Mouse (Mus musculus) neural tube, embryonic 10.5 days (tissue): ENCODE measurements at regions not wholly inside any gene's neighbourhood (a gene's known extent, or its start where the extent isn't known, plus 50 kb on each side); places are given as distances from the start of the nearest gene placed in this dataset.

Experiments used
- DNase-seq: peaks from one replicate; pipeline ENCODE4 v3.0.0-alpha.2; 2017; ENCODE audit warnings: low spot score; ENCODE audit errors: extremely low spot score

DNA sequence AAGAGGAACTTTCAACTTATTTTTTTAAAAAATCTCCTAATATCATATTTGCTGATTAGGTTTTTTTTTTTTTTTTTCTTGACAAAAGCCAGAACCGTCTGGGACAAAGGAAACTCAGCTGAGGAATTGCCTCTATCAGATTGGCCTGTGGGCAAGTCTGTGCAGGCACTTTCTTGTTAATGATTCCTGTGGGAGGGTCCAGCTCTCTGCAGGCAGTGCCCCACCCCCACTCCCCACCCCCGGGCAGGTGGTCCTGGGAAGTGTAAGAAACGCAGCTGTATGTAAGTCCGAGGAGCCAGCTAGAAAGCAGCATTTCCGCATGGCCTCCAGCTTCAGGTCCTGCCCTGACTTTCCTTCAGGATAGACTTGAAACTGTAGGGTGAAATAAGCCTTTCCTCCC lies 377.7 kb downstream of the Sox2 start:
- peak; percentile 40 for DNase-seq

DNA sequence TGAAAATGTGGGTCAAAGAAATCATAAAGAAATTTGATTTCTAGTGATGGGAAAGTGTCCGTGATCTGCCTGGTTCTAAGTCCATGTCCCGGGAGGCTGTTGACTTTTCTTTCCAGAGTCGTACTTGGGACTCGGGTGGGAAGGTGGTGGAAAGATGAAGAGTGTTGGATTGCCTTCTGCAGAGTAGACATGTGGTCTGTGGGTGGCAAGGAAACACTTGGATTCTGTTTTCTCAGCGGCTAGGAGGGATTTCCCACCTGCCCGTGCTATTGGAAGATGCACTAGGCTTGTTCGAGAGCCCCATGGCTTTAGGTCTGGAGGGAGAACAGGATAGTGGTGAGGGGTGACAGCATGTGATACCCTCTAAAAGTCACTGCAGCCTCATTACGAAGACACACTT lies 379.7 kb downstream of the Sox2 start:
- DNase-seq: no peak

DNA sequence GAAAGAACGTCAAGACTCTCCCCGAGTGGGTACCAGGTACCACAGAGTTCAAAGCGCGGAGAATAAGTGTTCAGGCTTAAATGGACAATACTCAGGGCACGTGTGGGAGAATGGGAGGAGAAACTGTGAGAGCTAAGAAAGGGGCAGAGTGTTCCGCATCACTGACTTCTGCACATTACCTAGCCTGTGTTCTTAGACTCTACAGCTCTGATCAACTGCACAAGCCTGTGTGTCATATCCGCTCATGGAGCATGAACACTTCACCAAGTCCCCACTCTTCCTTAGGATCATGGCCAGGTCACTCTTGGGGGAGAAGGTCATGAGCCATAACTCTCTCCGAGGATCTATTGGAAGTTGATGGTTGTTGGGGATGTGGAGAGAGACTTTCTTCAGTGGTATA lies 383.4 kb downstream of the Sox2 start:
- no peak for DNase-seq

GRCm38 (mm10) chr3:35035234-35035633 lies 385.0 kb downstream of the Sox2 start:
- DNase-seq: no peak

GRCm38 (mm10) chr3:35043705-35044104 lies 393.5 kb downstream of the Sox2 start:
- no peak for DNase-seq

GRCm38 (mm10) chr3:35059438-35059837 lies 409.2 kb downstream of the Sox2 start:
- no peak for DNase-seq

DNA sequence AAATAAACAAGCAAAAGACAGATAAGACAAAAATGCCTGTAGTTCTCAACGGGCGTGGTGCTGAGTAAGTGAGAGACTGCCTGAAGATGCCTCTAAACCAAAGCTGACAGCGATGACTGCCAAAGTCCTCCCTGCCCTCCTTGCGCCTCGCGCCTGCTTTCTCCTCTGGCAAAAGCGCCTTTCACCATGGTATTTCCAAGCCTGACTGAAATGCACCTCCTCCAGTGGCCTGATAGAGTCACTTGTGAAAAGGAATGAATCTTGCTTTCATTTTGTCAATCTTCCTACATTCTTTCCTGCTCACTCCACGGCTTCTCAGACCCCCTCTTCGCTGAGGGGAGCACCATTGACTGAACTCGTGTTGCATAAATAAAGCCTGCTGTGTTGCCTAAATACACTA lies 409.8 kb downstream of the Sox2 start:
- peak; percentile 21 for DNase-seq

DNA sequence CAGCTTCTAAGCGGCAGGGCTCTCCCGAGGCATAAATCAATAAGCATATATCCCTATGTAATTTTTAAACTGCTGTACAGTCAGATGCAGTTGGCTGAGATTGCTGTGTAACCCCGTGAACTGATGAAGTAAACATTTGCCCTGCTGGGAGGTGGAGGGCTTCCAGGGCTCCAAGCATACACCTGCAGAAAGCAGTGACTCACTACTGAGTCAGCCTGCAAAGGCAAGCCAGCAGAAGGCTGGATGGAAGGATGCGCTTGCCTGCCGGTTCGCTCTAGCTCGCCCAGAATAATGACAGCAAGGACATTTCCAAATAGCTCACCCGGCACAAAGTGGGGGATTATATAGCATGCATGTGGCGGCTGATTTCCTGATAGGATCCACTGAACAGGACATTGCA lies 416.6 kb downstream of the Sox2 start:
- DNase-seq: no peak

GRCm38 (mm10) chr3:35068586-35068985 lies 418.4 kb downstream of the Sox2 start:
- DNase-seq: no peak

DNA sequence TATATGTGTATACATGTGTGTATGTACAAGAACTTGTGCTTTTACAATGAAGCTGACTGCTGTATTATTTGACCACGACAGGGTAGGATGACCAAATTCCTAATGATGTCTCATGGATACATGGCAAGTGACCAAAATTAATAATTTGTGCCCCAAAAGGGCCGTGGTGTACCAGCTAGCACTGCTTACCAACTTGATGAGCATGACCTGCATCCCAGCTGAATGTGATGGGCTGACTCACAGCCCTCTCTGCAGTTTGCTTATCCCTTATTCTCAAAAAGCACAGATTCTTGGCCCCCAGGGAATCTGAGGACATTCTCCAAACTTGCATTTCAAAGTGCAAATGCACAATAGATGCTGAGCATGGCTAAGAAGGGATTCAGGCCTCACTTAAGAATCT lies 420.8 kb downstream of the Sox2 start:
- no peak for DNase-seq

DNA sequence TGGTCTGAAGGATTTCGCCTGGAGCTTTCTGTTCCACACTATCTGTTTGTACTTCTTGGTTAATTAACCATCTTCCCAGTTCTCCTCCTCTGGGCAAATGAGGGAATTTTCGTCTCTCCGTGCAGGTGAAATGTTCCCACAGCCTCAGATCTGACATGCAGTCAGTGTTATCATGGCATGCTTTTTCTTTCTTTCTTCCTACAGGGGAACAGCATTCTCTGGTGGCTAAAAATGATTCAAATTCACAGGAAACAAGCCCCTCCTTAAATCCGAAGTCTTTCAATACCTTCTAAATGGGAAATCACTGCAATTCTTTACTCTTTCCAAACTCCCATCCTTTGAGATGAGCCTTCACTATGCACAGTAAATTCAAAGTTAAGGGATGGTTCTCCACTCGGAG lies 429.7 kb downstream of the Sox2 start:
- no peak for DNase-seq

GRCm38 (mm10) chr3:35084091-35084867 lies 434.1 kb downstream of the Sox2 start:
- no peak for DNase-seq

DNA sequence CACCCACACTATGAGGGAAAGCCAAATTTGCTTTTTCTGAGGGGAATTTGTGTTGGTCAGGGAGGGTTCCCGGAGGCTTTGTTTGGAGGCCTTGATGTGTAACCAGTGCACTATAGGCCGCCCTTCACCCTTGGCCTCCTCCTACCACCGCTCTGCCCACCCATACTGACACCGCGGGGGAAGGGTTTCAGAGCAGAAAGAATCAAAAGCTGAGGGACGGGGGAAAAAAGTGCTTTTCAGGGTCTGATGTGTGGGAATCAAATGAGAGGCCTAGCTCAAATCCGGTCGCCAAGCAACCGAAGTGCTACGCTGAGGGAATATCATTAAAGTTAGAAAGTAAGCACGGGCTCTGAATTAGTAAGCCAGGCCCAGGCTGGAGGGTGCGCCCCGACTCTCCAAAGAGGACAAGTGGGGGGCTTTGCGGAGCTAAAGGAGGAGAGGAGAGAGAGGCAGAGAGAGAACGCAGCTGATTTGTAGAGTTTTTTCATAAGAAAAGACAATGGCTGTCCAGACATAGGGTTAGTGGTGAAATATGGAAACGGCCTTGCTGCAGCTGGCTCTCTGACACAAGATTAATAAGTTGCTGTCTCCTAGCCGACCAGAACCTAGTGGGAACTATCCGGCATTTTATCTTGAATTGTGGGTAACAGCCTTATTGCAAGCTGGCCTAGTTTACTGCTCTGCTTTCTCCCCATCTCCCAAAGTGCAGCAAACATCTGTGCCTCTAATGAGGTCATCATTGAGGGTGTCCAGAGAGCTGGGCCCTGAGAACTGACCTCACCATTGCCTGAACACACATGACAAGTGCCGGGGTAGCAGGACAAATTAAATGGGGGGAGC lies 438.3 kb downstream of the Sox2 start:
- DNase-seq: peak; percentile 79

GRCm38 (mm10) chr3:35090496-35091133 lies 440.4 kb downstream of the Sox2 start:
- DNase-seq: no peak

DNA sequence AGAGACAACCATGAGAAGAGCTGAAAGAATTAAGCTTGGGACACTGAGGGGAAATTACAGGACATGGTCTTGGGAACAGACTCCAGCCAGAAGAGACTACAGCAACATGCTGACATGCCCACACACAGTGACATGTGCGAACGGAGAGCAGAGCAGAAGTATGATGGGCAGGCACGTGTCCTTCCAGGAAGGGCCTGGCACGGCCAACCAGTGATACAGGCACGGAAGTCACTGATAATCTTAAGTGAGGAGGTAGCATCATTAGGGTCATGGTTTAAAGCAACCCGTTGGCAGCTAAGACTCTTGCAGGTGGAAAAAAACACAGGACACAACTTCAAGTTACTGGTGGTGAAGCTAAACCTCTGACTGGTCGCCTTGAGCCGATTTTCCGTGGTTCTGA lies 442.8 kb downstream of the Sox2 start:
- DNase-seq: no peak

DNA sequence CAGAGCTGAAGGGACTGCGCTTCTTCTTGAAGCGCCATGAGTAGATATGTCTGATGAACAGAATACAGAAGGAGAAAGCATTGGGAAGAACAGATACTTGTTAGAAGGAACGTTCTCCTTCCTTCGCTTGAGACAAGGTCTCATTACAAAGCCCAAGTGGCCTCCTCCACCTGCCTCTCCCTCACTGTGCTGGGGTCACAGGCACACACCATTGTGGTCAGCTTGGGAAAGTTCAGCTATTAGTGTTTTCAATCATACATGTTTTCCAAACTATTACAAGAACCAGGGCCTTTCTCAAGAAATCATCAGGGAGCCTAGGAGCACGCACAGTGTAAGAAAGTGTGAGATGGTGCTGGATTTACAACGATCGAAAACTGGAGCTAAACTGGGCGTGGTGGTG lies 445.0 kb downstream of the Sox2 start:
- no peak for DNase-seq

- DNase-seq: no peak
These were observed 446.2 kb downstream of the Sox2 start for GRCm38 (mm10) chr3:35096381-35096780.

GRCm38 (mm10) chr3:35097766-35098165 lies 447.6 kb downstream of the Sox2 start:
- DNase-seq: no peak

- DNase-seq: no peak
These were observed 449.0 kb downstream of the Sox2 start for GRCm38 (mm10) chr3:35099226-35099625.

DNA sequence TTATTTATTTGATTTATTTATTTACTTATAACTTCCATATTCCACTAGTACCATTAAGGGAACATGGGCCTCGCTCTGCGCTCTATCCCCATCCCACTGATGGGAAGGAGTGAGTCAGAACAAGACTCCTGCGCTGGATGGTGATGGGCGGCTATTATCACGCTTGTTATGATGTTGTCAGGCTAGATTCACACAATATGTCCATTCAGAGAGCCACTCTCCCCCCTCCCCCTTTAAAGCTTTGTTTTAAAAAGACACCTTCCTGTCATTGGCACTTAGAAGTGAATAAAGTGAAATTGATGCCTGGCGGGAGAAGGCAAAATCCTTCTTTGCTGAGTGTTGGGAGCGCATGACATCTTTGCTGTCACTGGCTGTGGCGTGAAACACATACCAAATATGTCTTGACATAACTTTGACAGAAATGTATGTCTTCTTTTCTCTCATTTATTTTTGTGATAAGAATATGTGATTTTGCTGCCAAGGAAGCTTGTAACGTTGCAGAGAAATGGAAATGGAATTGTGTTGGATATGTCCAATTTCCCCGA lies 449.7 kb downstream of the Sox2 start:
- DNase-seq: no peak

DNA sequence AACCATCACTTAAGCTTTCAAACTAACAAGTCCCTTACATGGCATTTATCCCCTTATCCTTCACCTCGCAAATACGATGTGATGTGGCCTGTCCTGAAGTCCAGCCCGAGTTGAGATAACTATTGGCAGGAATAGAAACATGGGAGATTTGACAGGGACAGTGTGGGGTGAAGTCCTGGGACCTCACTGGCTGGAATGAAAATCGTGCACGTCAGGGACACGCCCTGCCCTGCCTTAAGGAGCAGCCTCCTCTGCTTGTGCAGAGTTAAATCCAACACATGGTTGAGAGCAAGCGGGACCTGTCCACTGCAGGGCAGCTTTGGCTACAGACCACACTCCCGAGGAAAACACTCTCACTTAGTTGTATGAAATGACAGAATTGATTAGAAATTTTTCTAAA lies 451.1 kb downstream of the Sox2 start:
- no peak for DNase-seq

- DNase-seq: no peak
These were observed 451.7 kb downstream of the Sox2 start for GRCm38 (mm10) chr3:35101951-35102350.
